Mouse (Mus musculus): ENCODE results near the gene Zfyve1.

The Zfyve1 gene

GRCm38 (mm10) chr12:83580283-83580682 is 16.7 kb downstream of the Zfyve1 start:
- DNase-seq (ENCODE audit: low spot score): no peak

- peak; percentile 48 for DNase-seq (ENCODE audit: low spot score)
These were observed 18.0 kb downstream of the Zfyve1 start for GRCm38 (mm10) chr12:83578896-83579569.

- no peak for DNase-seq (ENCODE audit: low spot score)
These were observed 18.7 kb downstream of the Zfyve1 start for GRCm38 (mm10) chr12:83578356-83578755.

- DNase-seq (ENCODE audit: low spot score): no peak
These were observed 19.6 kb downstream of the Zfyve1 start for GRCm38 (mm10) chr12:83577445-83577844.

- DNase-seq (ENCODE audit: low spot score): no peak
These were observed 24.3 kb downstream of the Zfyve1 start for GRCm38 (mm10) chr12:83572717-83573116.

- no peak for DNase-seq (ENCODE audit: low spot score)
These were observed 27.2 kb downstream of the Zfyve1 start for GRCm38 (mm10) chr12:83569866-83570265.

GRCm38 (mm10) chr12:83562589-83562988 is 34.4 kb downstream of the Zfyve1 start:
- no peak for DNase-seq (ENCODE audit: low spot score)

- no peak for DNase-seq (ENCODE audit: low spot score)
These were observed 36.8 kb downstream of the Zfyve1 start for GRCm38 (mm10) chr12:83560189-83560588.

GRCm38 (mm10) chr12:83558496-83558895 is 38.5 kb downstream of the Zfyve1 start:
- DNase-seq (ENCODE audit: low spot score): no peak

- DNase-seq (ENCODE audit: low spot score): no peak
These were observed 41.4 kb downstream of the Zfyve1 start for GRCm38 (mm10) chr12:83555605-83556004.

- no peak for DNase-seq (ENCODE audit: low spot score)
These were observed 43.2 kb downstream of the Zfyve1 start for GRCm38 (mm10) chr12:83553816-83554215.

- no peak for DNase-seq (ENCODE audit: low spot score)
These were observed 45.7 kb downstream of the Zfyve1 start for GRCm38 (mm10) chr12:83551305-83551704.

GRCm38 (mm10) chr12:83544791-83545190 is 52.2 kb downstream of the Zfyve1 start:
- no peak for DNase-seq (ENCODE audit: low spot score)

- DNase-seq (ENCODE audit: low spot score): no peak
These were observed 53.0 kb downstream of the Zfyve1 start for GRCm38 (mm10) chr12:83543997-83544396.

GRCm38 (mm10) chr12:83536039-83536438 is 61.0 kb downstream of the Zfyve1 start:
- no peak for DNase-seq (ENCODE audit: low spot score)

- no peak for DNase-seq (ENCODE audit: low spot score)
These were observed 61.6 kb downstream of the Zfyve1 start for GRCm38 (mm10) chr12:83535428-83535827.

GRCm38 (mm10) chr12:83534190-83534589 is 62.8 kb downstream of the Zfyve1 start:
- no peak for DNase-seq (ENCODE audit: low spot score)

- no peak for DNase-seq (ENCODE audit: low spot score)
These were observed 64.1 kb downstream of the Zfyve1 start for GRCm38 (mm10) chr12:83532966-83533365.

- DNase-seq (ENCODE audit: low spot score): no peak
These were observed 65.0 kb downstream of the Zfyve1 start for GRCm38 (mm10) chr12:83531992-83532391.

GRCm38 (mm10) chr12:83528665-83529064 is 68.4 kb downstream of the Zfyve1 start:
- no peak for DNase-seq (ENCODE audit: low spot score)

- DNase-seq (ENCODE audit: low spot score): no peak
These were observed 69.2 kb downstream of the Zfyve1 start for GRCm38 (mm10) chr12:83527816-83528215.

- no peak for DNase-seq (ENCODE audit: low spot score)
These were observed 71.0 kb downstream of the Zfyve1 start for GRCm38 (mm10) chr12:83525822-83526544.

GRCm38 (mm10) chr12:83524329-83524728 is 72.7 kb downstream of the Zfyve1 start:
- no peak for DNase-seq (ENCODE audit: low spot score)

GRCm38 (mm10) chr12:83523892-83524291 is 73.1 kb downstream of the Zfyve1 start:
- no peak for DNase-seq (ENCODE audit: low spot score)
